ENCODE assay signal across 14 mouse cellular contexts in genomic region chr1:135085296-135085871, GRCm38 (mm10). TPM values are rescaled to one million over a fixed set of nuclear protein-coding genes. Genes with fewer than 3 reads are reported as not detected.
A peak's percentile ranks its signal among the peaks of the same experiment; 100 is the strongest.
DNase-seq lines count a peak whose midpoint lies in the region; ATAC-seq and TF ChIP-seq lines count a peak whose summit lies in the region.
"Had no signal": no experiment of that assay in that cellular context is flagged by ENCODE, and none has a peak within 500 bp of the region (broad histone marks: within the 10 kb centered on the region; RNA-seq: fewer than 3 reads in every experiment).

No protein-coding gene starts in this region.

- no peak overlapping the region for H3K9ac ChIP-seq in intestine, embryonic 15.5 days
- H3K9ac ChIP-seq in stomach, embryonic 16.5 days (ENCODE audit: low read length) = no peak overlapping the region
- no peak overlapping the region for H3K9ac ChIP-seq in liver, postnatal 0 days (replicated peaks)

- H3K4me3 ChIP-seq in layer of hippocampus, adult 2 months = peak overlapping the region; percentile 28; the same call in 1 of the 2 replicates
- peak overlapping the region; percentile 16 for H3K4me3 ChIP-seq in intestine, embryonic 15.5 days (replicated peaks)
- H3K4me3 ChIP-seq in stomach, embryonic 16.5 days (replicated peaks; ENCODE audit: low read length) = 0 out of 2 replicates have a peak overlapping the region, but pooled peaks have one; percentile 8
- H3K4me3 ChIP-seq in liver, postnatal 0 days (ENCODE audit: low read depth, low read length) = no peak overlapping the region
- H3K4me3 ChIP-seq: left cerebral cortex, adult 2 months had no signal

- WGBS in intestine, embryonic 15.5 days = 12% methylated on average over 28 of the region's 28 CpGs
- WGBS in stomach, embryonic 16.5 days = 13% methylated on average over 26 of the region's 28 CpGs
- 9% methylated on average over 28 of the region's 28 CpGs for WGBS in liver, postnatal 0 days (ENCODE audit: insufficient replicate concordance)

- no peak for TF ChIP-seq CTCF in layer of hippocampus, adult 2 months (conservative IDR thresholded peaks at IDR 0.05)
- no peak for TF ChIP-seq CTCF in liver, postnatal 0 days (IDR thresholded peaks at IDR 0.05; ENCODE audit: low read depth)

- 0 out of 2 replicates have a peak, but pooled peaks cover 4% of the 10 kb centered on the region for H3K4me1 ChIP-seq in intestine, embryonic 15.5 days (replicated peaks)
- H3K4me1 ChIP-seq in stomach, embryonic 16.5 days (ENCODE audit: control insufficient read depth, insufficient read depth, low read length) = no peaks in the 10 kb centered on the region
- H3K4me1 ChIP-seq in liver, postnatal 0 days (ENCODE audit: insufficient read depth) = no peaks in the 10 kb centered on the region

- H3K9me3 ChIP-seq in intestine, embryonic 15.5 days = no peaks in the 10 kb centered on the region
- H3K9me3 ChIP-seq in stomach, embryonic 16.5 days (replicated peaks; ENCODE audit: control insufficient read depth, low read length) = no peaks in the 10 kb centered on the region
- H3K9me3 ChIP-seq in liver, postnatal 0 days (ENCODE audit: low read length) = no peaks in the 10 kb centered on the region
- H3K9me3 ChIP-seq: G1E had no signal

- ATAC-seq in granulocyte monocyte progenitor cell, adult 5-6 weeks (replicated peaks; ENCODE audit: poor library complexity, severe bottlenecking) = peak; percentile 83
- ATAC-seq in intestine, embryonic 15.5 days = no peak
- no peak for ATAC-seq in stomach, embryonic 16.5 days (ENCODE audit: insufficient read depth, low FRiP score)
- ATAC-seq in liver, postnatal 0 days = no peak

- H3K4me2 ChIP-seq in intestine, embryonic 15.5 days (replicated peaks) = peak overlapping the region; percentile 45
- peak overlapping the region; percentile 43 for H3K4me2 ChIP-seq in stomach, embryonic 16.5 days (ENCODE audit: low read depth, low read length)
- no peak overlapping the region for H3K4me2 ChIP-seq in liver, postnatal 0 days (ENCODE audit: low read depth, low read length)

- no peak for TF ChIP-seq EP300 in liver, postnatal 0 days (IDR thresholded peaks at IDR 0.05; ENCODE audit: low read depth)

- H3K27me3 ChIP-seq in intestine, embryonic 15.5 days (replicated peaks) = peaks cover 30% of the 10 kb centered on the region
- peaks cover 23% of the 10 kb centered on the region for H3K27me3 ChIP-seq in stomach, embryonic 16.5 days (ENCODE audit: control insufficient read depth, insufficient read depth, low read length)
- H3K27me3 ChIP-seq in liver, postnatal 0 days (ENCODE audit: insufficient read depth, low read length) = peaks cover 29% of the 10 kb centered on the region

- peak overlapping the region; percentile 15; the same call in 1 of the 2 replicates for H3K27ac ChIP-seq in layer of hippocampus, adult 2 months
- no peak overlapping the region for H3K27ac ChIP-seq in intestine, embryonic 15.5 days
- no peak overlapping the region for H3K27ac ChIP-seq in stomach, embryonic 16.5 days (ENCODE audit: low read length)
- H3K27ac ChIP-seq in liver, postnatal 0 days (ENCODE audit: low read depth) = no peak overlapping the region
- H3K27ac ChIP-seq: left cerebral cortex, adult 2 months had no signal

- DNase-seq in layer of hippocampus, adult 2 months (ENCODE audit: low spot score in 2 of 2) = no peak
- DNase-seq in layer of hippocampus, postnatal 36 days = no peak
- no peak for DNase-seq in frontal cortex, postnatal 14 days (ENCODE audit: low spot score in 2 of 2)
- DNase-seq in liver, postnatal 0 days = no peak
- DNase-seq in spleen, postnatal 10 days (ENCODE audit: low spot score in 2 of 2) = no peak
- DNase-seq: cerebellum, adult 9-11 months; heart, postnatal 4 days; lung, postnatal 4 days had no signal

- H3K36me3 ChIP-seq in intestine, embryonic 15.5 days = no peaks in the 10 kb centered on the region
- no peaks in the 10 kb centered on the region for H3K36me3 ChIP-seq in stomach, embryonic 16.5 days (ENCODE audit: control insufficient read depth, insufficient read depth, low read length)
- no peaks in the 10 kb centered on the region for H3K36me3 ChIP-seq in liver, postnatal 0 days (replicated peaks; ENCODE audit: insufficient read depth, low read length)
- H3K36me3 ChIP-seq: G1E had no signal

RNA-seq across cellular contexts. Expression of gene Lgr6, which starts 19.7 kb away (rescaled TPM):
- total RNA-seq in layer of hippocampus, adult 2 months (2021) = 1 to 10 TPM; 2.4 TPM
- total RNA-seq in layer of hippocampus, postnatal 36 days (2021) = 1 to 10 TPM; 1.7 to 1.8 TPM
- not detected in 2 replicates for total RNA-seq in granulocyte monocyte progenitor cell, adult 5-6 weeks (2014; fragmentation: Nextera tagmentation)
- 0.04 TPM in 1 of 2 replicates, not detected in the other for total RNA-seq in granulocyte monocyte progenitor cell, adult 5-6 weeks (2017)
- polyA plus RNA-seq in intestine, embryonic 15.5 days (2015; fragmentation: Nextera tagmentation; extraction: Ambion mirVana) = 0.45 and 0.49 TPM in 2 replicates
- polyA plus RNA-seq in stomach, embryonic 16.5 days (2015; fragmentation: Nextera tagmentation; extraction: Ambion mirVana) = 1.1 and 1.2 TPM in 2 replicates
- 0.06 and 0.32 TPM in 2 replicates for polyA plus RNA-seq in liver, postnatal 0 days (2015; fragmentation: Nextera tagmentation; extraction: Ambion mirVana)
- total RNA-seq: neutrophil, adult 5-6 weeks had no signal

RNA-seq across cellular contexts. Expression of gene Ptpn7, which starts 47.1 kb away (rescaled TPM):
- total RNA-seq in layer of hippocampus, adult 2 months (2021) = not detected
- not detected for total RNA-seq in layer of hippocampus, postnatal 36 days (2021)
- total RNA-seq in granulocyte monocyte progenitor cell, adult 5-6 weeks (2014; fragmentation: Nextera tagmentation) = 133 and 146 TPM in 2 replicates
- total RNA-seq in granulocyte monocyte progenitor cell, adult 5-6 weeks (2017) = 101 and 112 TPM in 2 replicates
- 2.0 TPM in 2 replicates for polyA plus RNA-seq in intestine, embryonic 15.5 days (2015; fragmentation: Nextera tagmentation; extraction: Ambion mirVana)
- 1.6 and 2.8 TPM in 2 replicates for polyA plus RNA-seq in stomach, embryonic 16.5 days (2015; fragmentation: Nextera tagmentation; extraction: Ambion mirVana)
- 5.4 and 6.7 TPM in 2 replicates for polyA plus RNA-seq in liver, postnatal 0 days (2015; fragmentation: Nextera tagmentation; extraction: Ambion mirVana)

Comparison
In these comparisons a context has a peak if more than half of its experiments do, and no peak if none do; other contexts are left out.
1. RNA of gene Ptpn7, which starts 47.1 kb away (total RNA-seq): 101 to 146 TPM in granulocyte monocyte progenitor cell, adult 5-6 weeks; not detected in layer of hippocampus, adult 2 months and not detected in layer of hippocampus, postnatal 36 days; every median in the first group is over 10 times any median in the second.